Mouse (Mus musculus) kidney, adult 2 months (tissue): ENCODE measurements around the gene Utp14a.

ENCODE experiments used
- CTCF ChIP-seq: fragments of 200-500 bp; conservative IDR thresholded peaks from 2 replicates; pipeline ENCODE4 v1.5.1; 2011; ENCODE audit warnings: low read depth, mild to moderate bottlenecking, control low read depth, low read length, moderate library complexity, mixed read lengths; ENCODE audit not compliant: insufficient read depth, insufficient read length
- POLR2A ChIP-seq: fragments of 200-500 bp; IDR thresholded peaks from one replicate; pipeline ENCODE4 v1.6.1; 2011; ENCODE audit warnings: low read depth, low read length, control low read depth

- TF ChIP-seq CTCF (no peak), POLR2A (no peak)
Measured at GRCm38 (mm10) chrX:48311727-48312126, 55.1 kb downstream of the Utp14a start.
